Mouse (Mus musculus): ENCODE measurements around the gene Rbm20.

- TF ChIP-seq CTCF (IDR thresholded peaks at IDR 0.05; ENCODE audit: insufficient read depth, low read depth, low read length) (no peak), POLR2A (IDR thresholded peaks at IDR 0.05; ENCODE audit: insufficient read depth, low read depth, low read length) (no peak)
These were observed 8.3 kb upstream of the Rbm20 start for GRCm38 (mm10) chr19:53668821-53669220.
